16 mouse cellular contexts compared by ENCODE assay signal in the genomic region with DNA sequence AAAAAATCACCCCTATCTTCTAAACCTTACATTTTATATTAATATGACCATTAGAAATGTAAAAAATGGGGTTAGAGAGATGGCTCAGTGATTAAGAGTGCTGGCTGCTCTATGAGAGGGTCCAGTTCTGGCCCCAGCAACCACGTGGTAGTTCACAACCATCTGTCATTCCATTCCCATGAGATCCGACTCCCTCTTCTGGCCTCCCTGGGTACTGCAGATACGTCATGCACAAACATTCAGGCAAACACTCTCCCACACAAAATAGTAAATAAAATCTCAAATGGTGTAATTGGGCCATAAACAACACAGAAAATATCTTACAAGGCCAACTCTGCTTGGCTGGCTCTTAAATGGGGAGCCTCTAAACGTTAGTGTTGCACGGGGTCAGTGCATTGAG.
A peak's percentile ranks its signal among the peaks of the same experiment; 100 is the strongest.
DNase-seq lines count a peak whose midpoint lies in the region; ATAC-seq and TF ChIP-seq lines count a peak whose summit lies in the region.
"Had no signal": no experiment of that assay in that cellular context is flagged by ENCODE, and none has a peak within 500 bp of the region (broad histone marks: within the 10 kb centered on the region; RNA-seq: fewer than 3 reads in every experiment).

No protein-coding gene starts in this region.

- H3K4me2 ChIP-seq in kidney, embryonic 15.5 days = no peak overlapping the region
- H3K4me2 ChIP-seq in liver, embryonic 14.5 days (ENCODE audit: low read depth) = no peak overlapping the region
- H3K4me2 ChIP-seq: heart, embryonic 12.5 days; limb, embryonic 13.5 days; midbrain, embryonic 15.5 days; stomach, embryonic 15.5 days had no signal

- no peak overlapping the region for H3K27ac ChIP-seq in kidney, embryonic 15.5 days
- no peak overlapping the region for H3K27ac ChIP-seq in testis, adult 2 months (ENCODE audit: control insufficient read depth, insufficient read depth, low read depth, low read length)
- no peak overlapping the region for H3K27ac ChIP-seq in liver, embryonic 14.5 days
- H3K27ac ChIP-seq: limb, embryonic 13.5 days; midbrain, embryonic 15.5 days; stomach, embryonic 15.5 days had no signal

- DNase-seq in CD4-positive, CD25-positive, alpha-beta regulatory T cell, adult 2 months (ENCODE audit: low read depth, low spot score) = peak; percentile 4
- DNase-seq in kidney, adult 9 months = peak; percentile 6
- no peak for DNase-seq in testis, postnatal 14 days (ENCODE audit: low spot score)
- no peak for DNase-seq in liver, embryonic 14.5 days (ENCODE audit: low read depth in 3 of 3, low spot score in 3 of 3)
- no peak for DNase-seq in right cerebral cortex, postnatal 10 days (ENCODE audit: low spot score in 2 of 2)
- DNase-seq: adrenal gland, postnatal 36 days; cerebellum, adult 2 months; embryo, embryonic 11 days; lung, postnatal 4 days had no signal

- WGBS in kidney, embryonic 15.5 days = 76% methylated on average over 5 of the region's 5 CpGs
- WGBS in liver, embryonic 14.5 days (ENCODE audit: insufficient replicate concordance) = 64% methylated on average over 5 of the region's 5 CpGs

- H3K4me1 ChIP-seq in kidney, embryonic 15.5 days = no peaks in the 10 kb centered on the region
- no peaks in the 10 kb centered on the region for H3K4me1 ChIP-seq in testis, adult 2 months (ENCODE audit: control insufficient read depth, insufficient read depth, low read length)
- H3K4me1 ChIP-seq in liver, embryonic 14.5 days (replicated peaks; ENCODE audit: control insufficient read depth in 2 of 2, insufficient read depth in 2 of 2, low read length in 1 of 2) = no peaks in the 10 kb centered on the region
- H3K4me1 ChIP-seq: heart, embryonic 12.5 days; stomach, embryonic 15.5 days had no signal

- H3K9me3 ChIP-seq in kidney, embryonic 15.5 days (replicated peaks) = no peaks in the 10 kb centered on the region
- H3K9me3 ChIP-seq in liver, embryonic 14.5 days (ENCODE audit: control insufficient read depth, low read length) = no peaks in the 10 kb centered on the region
- H3K9me3 ChIP-seq: heart, embryonic 12.5 days; limb, embryonic 13.5 days; midbrain, embryonic 15.5 days; stomach, embryonic 15.5 days had no signal

- TF ChIP-seq CTCF in testis, adult 2 months (IDR thresholded peaks at IDR 0.05; ENCODE audit: control insufficient read depth, insufficient read depth, insufficient replicate concordance, low read depth, low read length) = peak; percentile 51; the same call in 1 of the 2 replicates
- peak; percentile 62 for TF ChIP-seq CTCF in liver, embryonic 14.5 days (IDR thresholded peaks at IDR 0.05; ENCODE audit: low read depth)

- no peaks in the 10 kb centered on the region for H3K36me3 ChIP-seq in kidney, embryonic 15.5 days
- H3K36me3 ChIP-seq in testis, adult 2 months (ENCODE audit: control insufficient read depth, insufficient read depth, low read length) = no peaks in the 10 kb centered on the region
- H3K36me3 ChIP-seq in liver, embryonic 14.5 days (replicated peaks; ENCODE audit: control insufficient read depth, insufficient read depth, low read depth) = no peaks in the 10 kb centered on the region
- H3K36me3 ChIP-seq: heart, embryonic 12.5 days; limb, embryonic 13.5 days; midbrain, embryonic 15.5 days; stomach, embryonic 15.5 days had no signal

- ATAC-seq in CD4-positive, CD25-positive, alpha-beta regulatory T cell, adult 4 months = no peak
- ATAC-seq in kidney, embryonic 15.5 days (replicated peaks; ENCODE audit: low FRiP score) = no peak
- ATAC-seq in liver, embryonic 14.5 days (ENCODE audit: insufficient read depth) = no peak
- ATAC-seq: midbrain, embryonic 15.5 days had no signal

- no peaks in the 10 kb centered on the region for H3K27me3 ChIP-seq in kidney, embryonic 15.5 days
- H3K27me3 ChIP-seq in testis, adult 2 months (ENCODE audit: control insufficient read depth, insufficient read depth, low read length) = no peaks in the 10 kb centered on the region
- H3K27me3 ChIP-seq in liver, embryonic 14.5 days (ENCODE audit: control insufficient read depth, insufficient read depth, low read length) = no peaks in the 10 kb centered on the region
- H3K27me3 ChIP-seq: heart, embryonic 12.5 days; limb, embryonic 13.5 days; midbrain, embryonic 15.5 days; stomach, embryonic 15.5 days had no signal

- no peak overlapping the region for H3K4me3 ChIP-seq in kidney, embryonic 15.5 days (replicated peaks)
- H3K4me3 ChIP-seq in testis, adult 2 months (ENCODE audit: control insufficient read depth, low read depth, low read length) = no peak overlapping the region
- H3K4me3 ChIP-seq in liver, embryonic 14.5 days (ENCODE audit: insufficient read depth in 1 of 2, low read depth in 2 of 2, low read length in 2 of 2) = no peak overlapping the region
- H3K4me3 ChIP-seq: heart, embryonic 12.5 days; limb, embryonic 13.5 days; midbrain, embryonic 15.5 days; stomach, embryonic 15.5 days had no signal

- TF ChIP-seq EP300 in liver, embryonic 14.5 days (IDR thresholded peaks at IDR 0.05; ENCODE audit: low read depth) = no peak

- TF ChIP-seq POLR2A in testis, adult 2 months (IDR thresholded peaks at IDR 0.05; ENCODE audit: control insufficient read depth, low read depth, low read length) = no peak

- no peak overlapping the region for H3K9ac ChIP-seq in kidney, embryonic 15.5 days
- no peak overlapping the region for H3K9ac ChIP-seq in liver, embryonic 14.5 days (replicated peaks)
- H3K9ac ChIP-seq: heart, embryonic 12.5 days; limb, embryonic 13.5 days; midbrain, embryonic 15.5 days; stomach, embryonic 15.5 days had no signal

Comparison
In these comparisons a context has a peak if more than half of its experiments do, and no peak if none do; other contexts are left out.
1. DNase-seq: peak in CD4-positive, CD25-positive, alpha-beta regulatory T cell, adult 2 months (single experiment) and kidney, adult 9 months (single experiment); none in testis, postnatal 14 days (single experiment), liver, embryonic 14.5 days (0 of 3) and right cerebral cortex, postnatal 10 days (0 of 2).